Mouse (Mus musculus): Measurements from ENCODE around the gene Gtf2a1l.
A peak's percentile ranks its signal among the peaks of the same experiment; 100 is the strongest.

DNA sequence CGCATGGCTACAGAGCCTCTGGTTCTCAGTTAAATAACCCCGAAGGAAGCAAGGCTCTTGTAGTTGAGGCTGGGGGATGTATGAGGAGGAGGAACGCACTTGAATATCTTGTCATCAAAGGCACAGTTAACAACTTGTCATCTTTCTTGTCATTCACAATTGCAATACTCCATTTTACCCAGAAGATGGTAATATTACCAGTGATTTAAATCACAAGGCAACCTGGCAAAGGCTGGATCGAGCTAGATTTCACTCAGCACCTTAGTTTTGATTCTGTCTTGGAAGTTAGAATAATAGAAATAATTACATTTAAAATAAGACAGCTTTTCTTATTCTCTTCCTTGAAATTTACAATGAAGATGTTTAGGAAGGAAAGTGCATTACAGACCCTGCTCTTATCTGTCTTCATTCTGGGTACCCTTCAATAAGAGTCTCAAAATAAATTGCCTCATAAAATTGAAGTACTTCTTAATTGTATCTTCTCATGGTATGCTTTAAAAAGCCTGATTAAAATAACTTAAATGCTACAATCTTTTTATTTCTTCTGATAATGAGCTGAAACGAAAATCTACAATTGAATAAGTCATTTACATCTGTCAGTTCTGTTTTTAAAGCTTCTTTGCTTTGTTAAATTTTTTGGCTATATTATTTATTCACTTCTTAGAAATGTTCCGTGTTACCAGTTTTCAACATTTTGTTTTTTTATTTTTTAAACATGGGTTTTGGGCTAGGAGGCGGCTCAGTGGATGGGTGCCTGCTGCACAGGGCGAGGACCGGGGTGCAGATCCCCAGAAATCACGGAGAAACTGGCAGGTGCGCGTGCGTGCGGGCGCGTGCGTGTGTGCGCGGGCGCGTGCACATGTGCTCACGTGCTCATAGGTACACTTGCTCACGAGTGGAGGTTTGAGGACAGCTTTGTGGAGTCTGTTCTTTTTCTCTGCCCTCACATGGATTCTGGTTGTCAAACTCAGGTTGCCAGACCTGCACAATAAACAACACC, 7.2 kb downstream of the Gtf2a1l start:
- peak; percentile 31; the same call in 1 of the 2 replicates for TF ChIP-seq CTCF (IDR thresholded peaks at IDR 0.05; ENCODE audit: low read depth)
- no peak for TF ChIP-seq EP300 (optimal IDR thresholded peaks at IDR 0.05)
